Mouse (Mus musculus): ENCODE data around the gene Rad51b.

DNA sequence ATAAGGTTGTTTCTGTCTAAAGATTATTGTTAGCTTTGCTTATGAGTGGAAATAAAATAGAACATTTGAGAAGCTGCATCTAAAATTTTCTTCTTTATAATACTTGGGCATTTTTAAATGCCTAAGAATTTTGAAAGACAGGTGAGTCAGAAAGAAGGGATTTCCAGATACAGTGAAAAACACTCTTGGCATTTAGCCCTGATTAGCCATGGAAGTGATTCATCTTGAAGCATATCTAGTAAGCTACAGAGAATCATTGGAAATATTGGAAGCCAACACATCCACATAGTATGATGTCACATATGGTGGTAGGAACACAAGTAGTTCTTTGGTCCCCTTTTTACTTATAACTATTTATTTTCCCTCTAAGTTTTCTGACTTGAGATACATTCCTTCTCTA lies 256.0 kb downstream of the Rad51b start:
- TF ChIP-seq POLR2AphosphoS5 (IDR thresholded peaks at IDR 0.05; ENCODE audit: insufficient replicate concordance, low read depth, low read length), result no peak
- no peak for TF ChIP-seq CTCF (IDR thresholded peaks at IDR 0.05; ENCODE audit: low read depth, low read length)
- TF ChIP-seq GATA2 (IDR thresholded peaks at IDR 0.05; ENCODE audit: borderline replicate concordance, low read depth, low read length), result no peak
- TF ChIP-seq TAL1 (conservative IDR thresholded peaks at IDR 0.05; ENCODE audit: low read depth, low read length), result no peak
